Mouse (Mus musculus): ENCODE results near the gene Filip1l. TPM values are rescaled to one million over a fixed set of nuclear protein-coding genes. Genes with fewer than 3 reads are reported as not detected.

Gene Filip1l
- polyA plus RNA-seq, 1 experiment from 2014 or later: 9.4 TPM

DNA sequence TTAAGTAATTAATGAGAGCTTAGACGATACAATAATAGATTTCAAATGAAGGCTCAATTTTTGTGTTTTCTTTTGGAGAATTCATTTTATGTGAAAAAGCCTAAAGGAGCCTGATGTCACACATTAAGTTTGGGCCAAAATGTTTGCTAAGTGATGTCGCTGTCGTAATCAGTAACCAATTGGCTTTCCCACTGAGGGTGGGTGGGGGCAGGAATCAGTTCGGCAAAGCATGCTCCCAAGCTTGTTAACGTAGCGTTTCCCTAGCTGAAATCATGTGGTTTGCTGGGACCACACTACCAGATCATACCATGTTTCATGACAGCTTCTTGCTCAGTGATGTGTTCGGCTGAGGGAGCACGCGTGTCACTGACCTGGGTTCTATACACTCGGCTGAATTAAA, 162.7 kb downstream of the Filip1l start:
- H3K27me3 ChIP-seq (replicated peaks; ENCODE audit: control insufficient read depth, insufficient read depth, low read length): no peaks in the 10 kb centered on the region
- no peak overlapping the region for H3K27ac ChIP-seq (ENCODE audit: low read depth, low read length)
- 82% methylated on average over 10 of the region's 10 CpGs for WGBS
- no peak overlapping the region for H3K9ac ChIP-seq (ENCODE audit: low read depth, low read length)
- H3K4me2 ChIP-seq: no peak overlapping the region
- no peak for ATAC-seq (replicated peaks; ENCODE audit: low FRiP score)
- H3K4me1 ChIP-seq (replicated peaks; ENCODE audit: control insufficient read depth, insufficient read depth, low read length): no peaks in the 10 kb centered on the region; the same call in 1 of the 2 replicates
- H3K4me3 ChIP-seq (ENCODE audit: low read depth, low read length): no peak overlapping the region
- no peaks in the 10 kb centered on the region for H3K36me3 ChIP-seq (ENCODE audit: control insufficient read depth, insufficient read depth, low read length)
- no peaks in the 10 kb centered on the region for H3K9me3 ChIP-seq (ENCODE audit: control insufficient read depth, low read length)
- no peak for DNase-seq (ENCODE audit: low spot score)

DNA sequence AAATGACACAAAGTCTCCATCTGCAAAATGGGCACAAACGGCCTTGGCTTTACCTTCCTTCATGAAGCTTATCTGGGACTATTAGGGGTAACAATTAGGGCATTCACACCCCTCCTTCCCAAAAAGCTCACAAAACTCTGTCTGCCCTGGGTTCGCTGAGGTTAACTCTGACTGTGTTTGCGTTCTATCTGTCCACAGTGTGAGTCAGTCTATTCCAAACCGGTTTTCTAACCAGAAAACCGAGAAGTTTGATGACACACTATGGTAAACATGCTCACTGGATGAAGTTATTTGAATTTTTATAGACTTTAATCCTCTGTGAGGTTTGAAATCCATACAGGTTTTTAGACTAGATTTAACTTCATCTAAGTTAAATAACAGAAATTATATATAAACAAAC, 172.2 kb downstream of the Filip1l start:
- H3K4me3 ChIP-seq (ENCODE audit: low read depth, low read length): no peak overlapping the region
- no peaks in the 10 kb centered on the region for H3K36me3 ChIP-seq (ENCODE audit: control insufficient read depth, insufficient read depth, low read length)
- no peaks in the 10 kb centered on the region for H3K9me3 ChIP-seq (ENCODE audit: control insufficient read depth, low read length)
- no peak overlapping the region for H3K9ac ChIP-seq (ENCODE audit: low read depth, low read length)
- 77% methylated on average over 5 of the region's 5 CpGs for WGBS
- H3K4me2 ChIP-seq: no peak overlapping the region
- H3K27ac ChIP-seq (ENCODE audit: low read depth, low read length): no peak overlapping the region
- H3K4me1 ChIP-seq (replicated peaks; ENCODE audit: control insufficient read depth, insufficient read depth, low read length): no peaks in the 10 kb centered on the region
- ATAC-seq (replicated peaks; ENCODE audit: low FRiP score) (no peak), DNase-seq (ENCODE audit: low spot score) (no peak)
- H3K27me3 ChIP-seq (replicated peaks; ENCODE audit: control insufficient read depth, insufficient read depth, low read length): no peaks in the 10 kb centered on the region

DNA sequence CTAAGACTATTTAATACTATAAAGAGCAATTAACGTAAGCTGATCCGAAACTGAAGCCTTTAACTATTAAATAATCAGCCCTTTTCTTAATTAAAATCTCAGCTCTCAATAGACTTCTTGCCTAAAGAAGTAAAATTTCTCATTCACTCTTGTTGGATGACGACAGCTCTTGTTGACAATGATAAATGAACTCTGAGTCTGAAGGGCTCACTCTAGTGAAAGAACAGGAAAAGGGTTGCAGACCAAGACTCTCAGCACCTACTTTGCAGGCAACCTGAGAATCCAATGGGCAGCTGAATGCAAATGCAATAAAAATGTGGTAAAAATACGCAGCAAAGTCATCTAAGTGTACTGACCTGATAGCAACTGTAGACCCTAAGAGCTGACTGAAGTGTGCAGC, 172.6 kb downstream of the Filip1l start:
- ATAC-seq (replicated peaks; ENCODE audit: low FRiP score): no peak
- 78% methylated on average over 4 of the region's 4 CpGs for whole genome bisulfite sequencing
- H3K27ac ChIP-seq (ENCODE audit: low read depth, low read length): no peak overlapping the region

DNA sequence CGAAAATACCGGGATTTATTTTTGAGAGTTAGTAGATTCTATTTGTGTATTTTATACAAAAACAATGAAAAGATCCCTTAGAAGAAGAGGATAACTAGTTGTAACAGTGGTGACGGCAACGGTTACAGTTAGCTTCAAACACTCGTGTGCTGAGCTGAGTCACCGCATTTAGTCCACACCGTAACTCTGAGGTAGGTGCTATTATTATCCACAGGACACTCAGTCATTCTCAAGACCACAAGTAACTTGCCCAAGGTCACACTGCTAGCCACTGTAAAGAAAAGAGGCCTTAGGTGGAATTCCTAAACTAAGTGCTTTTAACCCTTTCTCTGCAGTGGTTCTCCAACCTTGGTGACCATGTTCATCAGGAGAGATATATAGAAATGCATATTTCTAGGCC, 174.0 kb downstream of the Filip1l start:
- H3K27ac ChIP-seq (ENCODE audit: low read depth, low read length): no peak overlapping the region
- no peak for ATAC-seq (replicated peaks; ENCODE audit: low FRiP score)

More for the DNA sequence above, 172.6 kb downstream of the Filip1l start:
- Histone ChIP-seq H3K9ac (ENCODE audit: low read depth, low read length) (no peak overlapping the region), H3K36me3 (ENCODE audit: control insufficient read depth, insufficient read depth, low read length) (no peaks in the 10 kb centered on the region), H3K4me1 (replicated peaks; ENCODE audit: control insufficient read depth, insufficient read depth, low read length) (no peaks in the 10 kb centered on the region), H3K4me3 (ENCODE audit: low read depth, low read length) (no peak overlapping the region), H3K27me3 (replicated peaks; ENCODE audit: control insufficient read depth, insufficient read depth, low read length) (no peaks in the 10 kb centered on the region), H3K9me3 (ENCODE audit: control insufficient read depth, low read length) (no peaks in the 10 kb centered on the region), H3K4me2 (no peak overlapping the region)
- DNase-seq (ENCODE audit: low spot score): no peak

DNA sequence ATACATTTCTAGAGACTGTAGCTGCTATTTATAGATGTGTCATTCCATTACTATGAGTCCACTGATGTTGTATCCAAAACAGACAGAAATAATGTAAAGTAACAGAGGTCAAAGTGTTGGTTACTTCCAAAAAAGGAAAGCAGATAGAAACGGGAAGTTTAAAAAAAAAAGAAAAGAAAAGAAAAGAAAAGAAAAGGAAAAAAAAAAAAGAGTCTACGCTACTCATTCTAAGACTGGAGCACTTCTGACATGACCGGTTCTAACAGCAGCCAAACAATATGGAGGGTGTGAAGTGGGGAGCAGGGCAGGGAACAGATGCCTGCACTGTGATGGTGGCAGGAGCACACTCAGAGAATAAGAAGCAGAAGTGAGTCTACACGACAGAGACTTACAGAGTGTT, 175.6 kb downstream of the Filip1l start:
- WGBS: 74% methylated on average over 4 of the region's 4 CpGs
- DNase-seq (ENCODE audit: low spot score) (no peak), ATAC-seq (replicated peaks; ENCODE audit: low FRiP score) (no peak)
- no peak overlapping the region for H3K4me3 ChIP-seq (ENCODE audit: low read depth, low read length)
- H3K27me3 ChIP-seq (replicated peaks; ENCODE audit: control insufficient read depth, insufficient read depth, low read length): no peaks in the 10 kb centered on the region
- no peaks in the 10 kb centered on the region for H3K9me3 ChIP-seq (ENCODE audit: control insufficient read depth, low read length)
- H3K4me2 ChIP-seq: no peak overlapping the region
- H3K27ac ChIP-seq (ENCODE audit: low read depth, low read length): no peak overlapping the region
- no peak overlapping the region for H3K9ac ChIP-seq (ENCODE audit: low read depth, low read length)
- no peaks in the 10 kb centered on the region for H3K36me3 ChIP-seq (ENCODE audit: control insufficient read depth, insufficient read depth, low read length)
- H3K4me1 ChIP-seq (replicated peaks; ENCODE audit: control insufficient read depth, insufficient read depth, low read length): no peaks in the 10 kb centered on the region

More for the DNA sequence above, 174.0 kb downstream of the Filip1l start:
- Histone ChIP-seq H3K9me3 (ENCODE audit: control insufficient read depth, low read length) (no peaks in the 10 kb centered on the region), H3K4me3 (ENCODE audit: low read depth, low read length) (no peak overlapping the region), H3K4me1 (replicated peaks; ENCODE audit: control insufficient read depth, insufficient read depth, low read length) (no peaks in the 10 kb centered on the region), H3K9ac (ENCODE audit: low read depth, low read length) (no peak overlapping the region), H3K4me2 (no peak overlapping the region), H3K27me3 (replicated peaks; ENCODE audit: control insufficient read depth, insufficient read depth, low read length) (no peaks in the 10 kb centered on the region), H3K36me3 (ENCODE audit: control insufficient read depth, insufficient read depth, low read length) (no peaks in the 10 kb centered on the region)
- 81% methylated on average over 7 of the region's 7 CpGs for WGBS
- DNase-seq (ENCODE audit: low spot score): no peak

DNA sequence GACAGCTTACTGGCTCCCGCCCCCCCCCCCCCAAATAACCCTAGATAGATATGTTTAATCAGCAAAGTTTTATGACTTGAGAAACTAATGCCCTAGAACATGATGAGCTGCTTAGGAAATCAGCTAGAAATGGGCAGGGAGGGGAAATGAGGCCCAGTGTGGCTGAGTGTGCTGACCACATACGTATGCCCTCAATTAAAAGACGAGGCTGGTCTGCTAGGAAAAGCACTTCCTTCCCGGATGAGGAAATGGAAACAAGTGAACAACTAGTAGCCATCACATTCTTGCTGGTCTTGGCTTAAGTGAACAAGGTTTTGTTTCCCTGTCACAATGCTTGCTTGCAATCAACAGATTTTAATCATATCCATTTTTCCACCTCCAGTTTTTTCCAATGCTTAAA, 177.7 kb downstream of the Filip1l start:
- Histone ChIP-seq H3K9ac (ENCODE audit: low read depth, low read length) (no peak overlapping the region), H3K4me2 (no peak overlapping the region), H3K9me3 (ENCODE audit: control insufficient read depth, low read length) (no peaks in the 10 kb centered on the region), H3K27me3 (replicated peaks; ENCODE audit: control insufficient read depth, insufficient read depth, low read length) (no peaks in the 10 kb centered on the region), H3K4me3 (ENCODE audit: low read depth, low read length) (no peak overlapping the region), H3K27ac (ENCODE audit: low read depth, low read length) (no peak overlapping the region), H3K4me1 (replicated peaks; ENCODE audit: control insufficient read depth, insufficient read depth, low read length) (no peaks in the 10 kb centered on the region), H3K36me3 (ENCODE audit: control insufficient read depth, insufficient read depth, low read length) (no peaks in the 10 kb centered on the region)
- DNase-seq (ENCODE audit: low spot score): no peak
- 70% methylated on average over 4 of the region's 4 CpGs for WGBS
- no peak for ATAC-seq (replicated peaks; ENCODE audit: low FRiP score)

DNA sequence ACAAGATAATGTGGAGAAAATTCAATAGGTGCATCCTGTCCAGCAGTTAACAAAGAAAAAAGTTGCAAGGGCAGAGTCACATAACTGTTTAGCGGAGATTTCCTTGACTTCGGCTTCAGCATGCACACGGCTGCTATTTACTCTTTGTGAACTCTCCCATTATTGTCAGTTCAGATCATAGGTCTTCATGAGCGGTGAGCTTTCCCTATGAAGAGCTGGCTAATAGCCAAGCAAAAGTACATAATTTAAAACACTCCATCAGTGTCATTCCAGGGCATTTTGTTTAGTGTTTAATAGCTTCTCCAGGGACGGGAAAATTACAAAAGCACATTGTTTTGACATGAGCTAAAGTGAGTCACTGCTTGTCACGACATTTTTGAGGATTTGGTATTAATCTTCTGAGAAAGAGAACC, 179.2 kb downstream of the Filip1l start:
- H3K9me3 ChIP-seq (ENCODE audit: control insufficient read depth, low read length): no peaks in the 10 kb centered on the region
- no peaks in the 10 kb centered on the region; the same call in 1 of the 2 replicates for H3K4me1 ChIP-seq (replicated peaks; ENCODE audit: control insufficient read depth, insufficient read depth, low read length)
- H3K36me3 ChIP-seq (ENCODE audit: control insufficient read depth, insufficient read depth, low read length): no peaks in the 10 kb centered on the region
- no peaks in the 10 kb centered on the region for H3K27me3 ChIP-seq (replicated peaks; ENCODE audit: control insufficient read depth, insufficient read depth, low read length)
- no peak overlapping the region for H3K4me2 ChIP-seq
- H3K4me3 ChIP-seq (ENCODE audit: low read depth, low read length): no peak overlapping the region
- no peak for ATAC-seq (replicated peaks; ENCODE audit: low FRiP score)
- no peak for DNase-seq (ENCODE audit: low spot score)
- WGBS: 62% methylated on average over 6 of the region's 6 CpGs
- no peak overlapping the region for H3K9ac ChIP-seq (ENCODE audit: low read depth, low read length)
- no peak overlapping the region for H3K27ac ChIP-seq (ENCODE audit: low read depth, low read length)

DNA sequence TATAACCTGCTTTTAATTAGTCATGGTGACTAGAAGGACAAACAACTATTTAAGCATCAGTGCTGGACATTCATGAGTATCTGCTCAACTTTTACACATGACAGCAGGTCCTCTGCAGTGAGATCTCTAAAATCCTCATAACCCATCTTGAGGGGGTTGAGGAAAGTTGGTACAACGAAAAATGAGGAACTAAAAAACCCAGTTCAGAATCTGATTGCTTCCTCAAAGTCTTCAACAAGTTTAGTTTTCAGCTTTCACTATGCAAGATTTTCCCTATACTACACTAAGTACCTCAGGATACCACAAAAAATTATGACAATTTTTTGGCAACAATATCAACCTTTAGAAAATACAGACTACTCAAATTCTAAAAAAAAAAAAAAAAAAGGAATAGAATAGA, 181.5 kb downstream of the Filip1l start:
- no peaks in the 10 kb centered on the region for H3K27me3 ChIP-seq (replicated peaks; ENCODE audit: control insufficient read depth, insufficient read depth, low read length)
- H3K27ac ChIP-seq (ENCODE audit: low read depth, low read length): no peak overlapping the region
- H3K9ac ChIP-seq (ENCODE audit: low read depth, low read length): no peak overlapping the region
- no peak overlapping the region for H3K4me2 ChIP-seq
- H3K36me3 ChIP-seq (ENCODE audit: control insufficient read depth, insufficient read depth, low read length): no peaks in the 10 kb centered on the region
- DNase-seq (ENCODE audit: low spot score) (no peak), ATAC-seq (replicated peaks; ENCODE audit: low FRiP score) (no peak)
- H3K4me1 ChIP-seq (replicated peaks; ENCODE audit: control insufficient read depth, insufficient read depth, low read length): no peaks in the 10 kb centered on the region; the same call in 1 of the 2 replicates
- H3K9me3 ChIP-seq (ENCODE audit: control insufficient read depth, low read length): no peaks in the 10 kb centered on the region
- no peak overlapping the region for H3K4me3 ChIP-seq (ENCODE audit: low read depth, low read length)
- WGBS: 45% methylated on average over 1 of the region's 1 CpGs

DNA sequence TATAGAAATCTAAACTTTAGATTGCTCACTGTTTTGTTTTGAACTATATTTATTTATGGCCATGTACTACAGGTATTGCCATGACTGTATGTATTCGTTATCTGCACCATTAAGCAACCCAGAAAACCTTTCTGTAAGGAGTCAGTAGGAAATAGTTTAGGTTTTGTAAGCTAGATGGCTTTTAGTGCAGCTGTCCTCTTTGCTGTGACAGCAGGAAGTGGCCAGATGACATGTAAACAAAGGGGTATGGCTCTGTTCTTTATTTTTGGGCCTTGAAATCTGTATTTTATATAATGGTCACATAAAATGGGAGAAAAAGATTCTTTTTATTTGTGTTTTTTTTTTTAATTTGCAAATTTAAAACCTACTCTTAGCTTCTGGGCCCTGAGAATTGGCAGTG, 181.9 kb downstream of the Filip1l start:
- Histone ChIP-seq H3K9me3 (ENCODE audit: control insufficient read depth, low read length) (no peaks in the 10 kb centered on the region), H3K4me1 (replicated peaks; ENCODE audit: control insufficient read depth, insufficient read depth, low read length) (no peaks in the 10 kb centered on the region; the same call in 1 of the 2 replicates)
- DNase-seq (ENCODE audit: low spot score): no peak

More for the DNA sequence above, 181.9 kb downstream of the Filip1l start:
- H3K27ac ChIP-seq (ENCODE audit: low read depth, low read length): no peak overlapping the region
- no peaks in the 10 kb centered on the region for H3K27me3 ChIP-seq (replicated peaks; ENCODE audit: control insufficient read depth, insufficient read depth, low read length)
- WGBS: 62% methylated on average over 1 of the region's 1 CpGs
- H3K36me3 ChIP-seq (ENCODE audit: control insufficient read depth, insufficient read depth, low read length): no peaks in the 10 kb centered on the region
- ATAC-seq (replicated peaks; ENCODE audit: low FRiP score): no peak
- no peak overlapping the region for H3K9ac ChIP-seq (ENCODE audit: low read depth, low read length)
- H3K4me2 ChIP-seq: no peak overlapping the region
- H3K4me3 ChIP-seq (ENCODE audit: low read depth, low read length): no peak overlapping the region
